Mouse (Mus musculus): ENCODE results near the gene Gm5415.
"Not testable (repeated sequence)": the region's sequence is repeated elsewhere in the genome, so short reads cannot be mapped to it uniquely, and the experiment has no call there.

The Gm5415 gene

GRCm38 (mm10) chr1:32547194-32547593, at the start of gene Gm5415:
Gm5415 (minus strand) TSS chr1:32547294.
- not testable (repeated sequence) for DNase-seq (ENCODE audit: low spot score)

GRCm38 (mm10) chr1:32568901-32569300, 21.8 kb upstream of the Gm5415 start:
- no peak for DNase-seq (ENCODE audit: low spot score)

GRCm38 (mm10) chr1:32553925-32554324, 6.8 kb upstream of the Gm5415 start:
- no peak for DNase-seq (ENCODE audit: low spot score)

GRCm38 (mm10) chr1:32553459-32553858, 6.4 kb upstream of the Gm5415 start:
- DNase-seq (ENCODE audit: low spot score) = no peak

- no peak for DNase-seq (ENCODE audit: low spot score)
Observed at GRCm38 (mm10) chr1:32503381-32503780, 43.7 kb downstream of the Gm5415 start.
